Mouse (Mus musculus) limb, embryonic 14.5 days (tissue): ENCODE results near the gene Ahdc1. TPM values are rescaled to one million over a fixed set of nuclear protein-coding genes. Genes with fewer than 3 reads are reported as not detected.
A peak's percentile ranks its signal among the peaks of the same experiment; 100 is the strongest.

ENCODE experiments used
- ATAC-seq: fragments of 200-750 bp; cut with Nextera tagmentation; 2 replicates; pipeline ENCODE4 v1.8.0; 2017; ENCODE audit warnings: low read depth, moderate number of reproducible peaks, moderate TSS enrichment; ENCODE audit not compliant: low FRiP score
- DNase-seq: peaks from one replicate; pipeline ENCODE4 v3.0.0-alpha.2; 2015; ENCODE audit warnings: low spot score
- H3K27ac ChIP-seq: fragments of 300-500 bp; sonication (generic); replicated peaks from 2 replicates; pipeline ENCODE4 v1.5.1; 2014; ENCODE audit warnings: low read depth, mild to moderate bottlenecking, low read length, moderate library complexity, mixed read lengths
- H3K27me3 ChIP-seq: fragments of 300-500 bp; sonication (generic); 2 replicates; pipeline ENCODE4 v1.6.1; 2014; ENCODE audit warnings: low read length, mixed read lengths; ENCODE audit not compliant: control insufficient read depth, insufficient read depth
- H3K36me3 ChIP-seq: fragments of 300-500 bp; sonication (generic); 2 replicates; pipeline ENCODE4 v1.6.1; 2014; ENCODE audit warnings: mild to moderate bottlenecking, low read length, moderate library complexity, mixed read lengths; ENCODE audit not compliant: control insufficient read depth, insufficient read depth
- H3K4me1 ChIP-seq: fragments of 300-500 bp; sonication (generic); 2 replicates; pipeline ENCODE4 v1.6.1; 2014; ENCODE audit warnings: antibody characterized with exemption, low read length, mixed read lengths; ENCODE audit not compliant: control insufficient read depth, insufficient read depth
- H3K4me2 ChIP-seq: fragments of 300-500 bp; sonication (generic); replicated peaks from 2 replicates; pipeline ENCODE4 v1.6.1; 2014; ENCODE audit warnings: low read depth, mild to moderate bottlenecking, low read length, moderate library complexity; ENCODE audit not compliant: severe bottlenecking
- H3K4me3 ChIP-seq: fragments of 300-500 bp; sonication (generic); replicated peaks from 2 replicates; pipeline ENCODE4 v1.5.1; 2014; ENCODE audit warnings: low read length
- H3K9ac ChIP-seq: fragments of 300-500 bp; sonication (generic); 2 replicates; pipeline ENCODE4 v1.6.1; 2014; ENCODE audit warnings: mild to moderate bottlenecking, low read depth, low read length, moderate library complexity; ENCODE audit not compliant: severe bottlenecking
- H3K9me3 ChIP-seq: fragments of 300-500 bp; sonication (generic); 2 replicates; pipeline ENCODE4 v1.6.1; 2016; ENCODE audit warnings: low read length; ENCODE audit not compliant: control insufficient read depth
- POLR2A ChIP-seq: fragments of 200-500 bp; IDR thresholded peaks from 2 replicates; pipeline ENCODE4 v1.8.0; 2012; ENCODE audit warnings: inconsistent platforms, mild to moderate bottlenecking, moderate library complexity, borderline replicate concordance; ENCODE audit not compliant: insufficient read depth, insufficient read length; ENCODE audit errors: extremely low read depth
- WGBS: fragments of 180-500 bp; shearing (Covaris S2); extraction: QIAGEN DNeasy Blood & Tissue Kit; methylation state at CpG from one replicate; pipeline ENCODE4 v1.1.7; 2014; 5-methylcytosine and 5-hydroxymethylcytosine counted together
- polyA plus RNA-seq, 2 experiments: library from polyadenylated mRNA; depleted of rRNA in 1 of 2; stranded (reverse) in 1 of 2; unstranded in 1 of 2; fragments of >200 nt; fragmentation: Nextera tagmentation in 1 of 2; extraction: Ambion mirVana in 1 of 2; gene quantifications; 2 replicates each; pipeline versions ENCODE4 v1.2.1 to v1.2.3; 2012 to 2014

Gene Ahdc1
- polyA plus RNA-seq, 2 experiments = 12.9 to 29.6 TPM

DNA sequence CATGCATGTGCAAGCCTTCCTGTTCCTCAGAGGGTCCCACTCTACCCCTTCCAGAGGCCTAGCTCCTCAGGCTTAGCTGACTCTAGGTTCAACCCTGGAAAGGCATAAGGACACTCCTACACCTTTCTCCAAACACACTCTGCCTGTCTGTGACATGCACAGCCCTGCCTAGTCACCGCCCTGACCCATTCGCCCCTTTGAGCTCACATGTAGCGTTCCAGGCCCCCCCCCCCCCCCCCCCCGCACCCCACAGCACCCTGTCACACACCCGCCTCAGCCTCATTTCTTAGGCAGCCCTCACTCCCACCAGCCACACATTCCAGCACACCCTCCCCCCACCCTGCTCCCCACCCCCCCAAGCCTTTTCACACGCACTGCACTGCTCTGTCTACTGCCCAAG lies 9.7 kb downstream of the Ahdc1 start:
- ATAC-seq = no peak
- no peaks in the 10 kb centered on the region for H3K27me3 ChIP-seq
- no peak overlapping the region for H3K27ac ChIP-seq
- H3K4me1 ChIP-seq = peaks cover 90% of the 10 kb centered on the region
- peak overlapping the region; percentile 33 for H3K4me2 ChIP-seq
- no peak for DNase-seq
- 51% methylated on average over 2 of the region's 6 CpGs for WGBS
- H3K36me3 ChIP-seq = peaks cover 26% of the 10 kb centered on the region
- H3K9me3 ChIP-seq = no peaks in the 10 kb centered on the region
- no peak for TF ChIP-seq POLR2A
- H3K9ac ChIP-seq = no peak overlapping the region; the same call in 1 of the 2 replicates
- H3K4me3 ChIP-seq = no peak overlapping the region

DNA sequence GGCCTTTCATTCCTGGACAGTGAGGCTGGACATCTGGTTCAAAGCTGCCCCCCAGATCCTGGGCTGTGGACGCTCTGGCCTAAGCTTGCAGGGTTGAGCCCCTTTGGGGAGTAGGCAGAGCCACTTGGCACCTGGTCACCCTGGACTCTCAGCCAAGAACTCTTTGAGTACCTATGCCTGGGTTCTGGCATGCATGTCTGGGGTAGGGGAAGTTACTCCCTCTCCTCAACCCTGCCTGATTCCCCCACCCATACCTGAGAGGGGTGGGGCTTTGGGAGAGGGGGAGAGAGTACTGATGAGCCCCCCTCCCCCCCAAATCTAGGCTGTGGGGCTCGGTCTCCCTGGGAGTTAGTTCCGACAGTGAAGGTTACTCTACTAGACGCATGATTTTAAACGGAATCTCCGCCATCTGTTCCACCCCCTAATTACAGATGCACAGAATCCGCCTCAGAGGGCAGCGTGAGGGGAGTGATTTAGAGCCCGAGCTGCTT lies 10.2 kb downstream of the Ahdc1 start:
- ATAC-seq (no peak), DNase-seq (no peak)
- no peaks in the 10 kb centered on the region for H3K9me3 ChIP-seq
- H3K4me1 ChIP-seq = peaks cover 90% of the 10 kb centered on the region
- no peak overlapping the region; the same call in 1 of the 2 replicates for H3K9ac ChIP-seq
- WGBS = 6% methylated on average over 9 of the region's 9 CpGs
- no peak overlapping the region for H3K27ac ChIP-seq
- no peak for TF ChIP-seq POLR2A
- H3K4me3 ChIP-seq = no peak overlapping the region
- H3K4me2 ChIP-seq = peak overlapping the region; percentile 33
- H3K36me3 ChIP-seq = peaks cover 31% of the 10 kb centered on the region
- no peaks in the 10 kb centered on the region for H3K27me3 ChIP-seq

DNA sequence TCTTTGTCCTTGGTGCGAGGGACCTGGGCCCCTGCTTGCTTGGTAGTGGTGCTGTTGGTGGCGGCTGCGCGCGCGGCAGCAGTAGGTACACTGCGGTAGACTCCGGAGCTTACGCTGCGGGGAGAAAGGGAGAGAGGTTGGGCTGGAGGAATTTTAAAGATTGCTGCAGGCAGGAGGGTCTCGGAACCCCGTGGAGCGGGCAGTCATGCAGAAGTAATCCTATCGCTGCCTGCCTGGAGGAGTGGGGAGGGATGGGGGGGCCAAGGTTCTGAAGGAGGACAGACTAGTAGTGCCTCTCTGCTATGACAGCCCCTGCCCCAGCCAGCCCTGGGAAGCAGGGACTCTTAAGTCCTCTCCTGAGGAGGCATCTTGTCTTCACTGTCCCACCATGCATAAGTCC lies 11.2 kb downstream of the Ahdc1 start:
- H3K4me2 ChIP-seq = peak overlapping the region; percentile 33
- no peaks in the 10 kb centered on the region for H3K9me3 ChIP-seq
- no peaks in the 10 kb centered on the region for H3K27me3 ChIP-seq
- H3K4me1 ChIP-seq = peaks cover 84% of the 10 kb centered on the region
- ATAC-seq = no peak
- H3K4me3 ChIP-seq = no peak overlapping the region
- DNase-seq = no peak
- peaks cover 29% of the 10 kb centered on the region for H3K36me3 ChIP-seq
- H3K27ac ChIP-seq = 0 out of 2 replicates have a peak overlapping the region, but pooled peaks have one; percentile 33
- TF ChIP-seq POLR2A = no peak
- WGBS = 24% methylated on average over 11 of the region's 14 CpGs
- H3K9ac ChIP-seq = peak overlapping the region; percentile 36; the same call in 1 of the 2 replicates

DNA sequence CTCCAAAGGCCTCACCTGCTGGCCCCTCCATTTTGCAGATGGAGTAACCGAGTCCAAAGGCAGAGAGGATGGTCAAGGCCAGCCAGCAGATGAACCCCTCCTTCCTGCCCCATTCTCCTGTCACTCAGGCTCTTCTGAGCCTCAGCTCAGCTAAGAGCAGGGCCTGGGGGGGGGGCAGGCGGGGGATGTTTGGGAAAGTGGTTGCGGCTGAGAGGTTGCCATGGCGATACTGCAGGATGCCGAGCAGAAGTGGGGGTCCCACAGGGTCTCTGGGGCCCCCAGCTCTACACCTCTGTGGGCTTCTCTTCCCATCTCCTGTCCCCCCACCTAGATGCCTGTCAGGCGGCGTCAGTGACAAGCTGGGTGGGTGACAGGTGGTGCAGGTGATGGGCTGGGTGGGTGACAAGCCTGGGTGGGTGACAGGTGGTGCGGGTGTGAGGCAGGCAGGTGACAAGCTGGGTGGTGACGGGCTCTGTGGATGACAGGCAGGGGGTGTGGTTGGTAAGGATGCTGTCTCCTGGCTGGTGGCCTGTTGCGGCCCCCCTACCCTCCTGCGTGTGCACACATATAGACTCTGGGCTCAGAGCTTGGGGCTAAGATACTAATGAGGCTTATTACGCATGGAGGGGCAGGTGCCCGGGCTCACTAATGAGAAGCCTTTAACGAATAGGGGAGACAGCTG lies 12.0 kb downstream of the Ahdc1 start:
- DNase-seq (no peak), ATAC-seq (no peak)
- no peaks in the 10 kb centered on the region for H3K27me3 ChIP-seq
- H3K9me3 ChIP-seq = no peaks in the 10 kb centered on the region
- no peak overlapping the region for H3K9ac ChIP-seq
- no peak overlapping the region for H3K27ac ChIP-seq
- no peak overlapping the region for H3K4me3 ChIP-seq
- TF ChIP-seq POLR2A = no peak
- H3K36me3 ChIP-seq = peaks cover 24% of the 10 kb centered on the region
- no peak overlapping the region for H3K4me2 ChIP-seq
- peaks cover 75% of the 10 kb centered on the region for H3K4me1 ChIP-seq
- 72% methylated on average over 13 of the region's 14 CpGs for WGBS

DNA sequence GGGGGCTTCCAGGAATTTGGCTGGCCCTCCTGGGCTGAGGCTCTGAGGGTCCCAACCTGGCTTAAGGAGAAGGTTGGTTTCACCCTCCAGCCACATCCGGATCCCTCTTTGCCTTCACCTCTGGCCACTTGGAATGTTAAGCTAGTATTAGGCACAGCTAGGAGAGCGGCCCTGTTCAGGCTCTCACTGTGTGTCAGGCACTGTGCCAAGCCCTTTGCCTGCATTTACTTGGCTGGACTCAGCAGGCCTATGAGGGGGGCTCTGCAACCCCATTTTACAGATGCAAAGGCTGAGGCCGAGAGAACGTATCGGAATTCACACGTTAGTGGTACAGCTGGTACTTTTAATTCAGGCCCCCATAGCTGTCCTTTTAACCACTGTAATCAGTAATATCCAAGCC lies 12.6 kb downstream of the Ahdc1 start:
- Histone ChIP-seq H3K4me3 (no peak overlapping the region), H3K9me3 (no peaks in the 10 kb centered on the region), H3K27me3 (no peaks in the 10 kb centered on the region), H3K9ac (no peak overlapping the region), H3K36me3 (peaks cover 21% of the 10 kb centered on the region), H3K4me1 (peaks cover 73% of the 10 kb centered on the region), H3K4me2 (no peak overlapping the region), H3K27ac (no peak overlapping the region)
- ATAC-seq (no peak), DNase-seq (no peak)
- WGBS = 86% methylated on average over 6 of the region's 6 CpGs
- no peak for TF ChIP-seq POLR2A

DNA sequence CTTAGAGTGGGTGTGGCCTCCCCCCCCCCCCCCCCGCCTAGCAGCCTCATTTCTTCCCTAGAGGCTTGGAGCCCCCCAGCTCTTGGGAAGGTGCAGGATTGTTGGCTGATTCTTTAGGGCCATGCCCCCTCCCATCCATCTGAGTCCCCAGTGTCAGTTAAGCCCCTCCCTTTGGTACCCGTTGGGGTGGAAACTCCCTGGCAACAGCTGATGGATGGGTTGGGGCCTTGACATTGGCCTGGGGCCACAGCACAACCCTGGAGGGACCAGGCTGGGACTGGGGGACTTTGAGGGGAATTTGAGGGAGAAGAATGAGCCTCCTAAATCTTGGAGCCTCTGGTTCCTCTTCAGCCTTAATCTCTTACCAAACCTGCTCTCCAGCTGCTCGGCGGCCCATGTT lies 13.3 kb downstream of the Ahdc1 start:
- DNase-seq = no peak

More for the DNA sequence above, 13.3 kb downstream of the Ahdc1 start:
- no peaks in the 10 kb centered on the region for H3K9me3 ChIP-seq
- no peak overlapping the region for H3K9ac ChIP-seq
- no peak overlapping the region for H3K4me2 ChIP-seq
- no peak for TF ChIP-seq POLR2A
- H3K27me3 ChIP-seq = no peaks in the 10 kb centered on the region
- peak overlapping the region; percentile 63 for H3K27ac ChIP-seq
- 26% methylated on average over 3 of the region's 4 CpGs for WGBS
- H3K4me3 ChIP-seq = no peak overlapping the region
- peaks cover 71% of the 10 kb centered on the region for H3K4me1 ChIP-seq
- peaks cover 21% of the 10 kb centered on the region for H3K36me3 ChIP-seq
- ATAC-seq = no peak
